Mouse (Mus musculus) heart, embryonic 11.5 days (tissue): ENCODE data around the gene Npsr1. TPM values are rescaled to one million over a fixed set of nuclear protein-coding genes. Genes with fewer than 3 reads are reported as not detected.
A peak's percentile ranks its signal among the peaks of the same experiment; 100 is the strongest.

Experiments
- ATAC-seq: fragments of 200-750 bp; cut with Nextera tagmentation; replicated peaks from 2 replicates; pipeline ENCODE4 v1.8.0; 2017; ENCODE audit warnings: moderate library complexity; ENCODE audit not compliant: insufficient number of reproducible peaks, low FRiP score, low TSS enrichment
- H3K27ac ChIP-seq: fragments of 300-500 bp; sonication (generic); 2 replicates; pipeline ENCODE4 v1.5.1; 2014; ENCODE audit warnings: mild to moderate bottlenecking, low read depth, low read length
- H3K27me3 ChIP-seq: fragments of 300-500 bp; sonication (generic); 2 replicates; pipeline ENCODE4 v1.6.1; 2014; ENCODE audit warnings: mild to moderate bottlenecking, low read length, mixed read lengths; ENCODE audit not compliant: control insufficient read depth, insufficient read depth
- H3K36me3 ChIP-seq: fragments of 300-500 bp; sonication (generic); 2 replicates; pipeline ENCODE4 v1.6.1; 2014; ENCODE audit warnings: mild to moderate bottlenecking, low read length, moderate library complexity, mixed read lengths; ENCODE audit not compliant: control insufficient read depth, insufficient read depth
- H3K4me1 ChIP-seq: fragments of 300-500 bp; sonication (generic); 2 replicates; pipeline ENCODE4 v1.6.1; 2014; ENCODE audit warnings: low read length; ENCODE audit not compliant: control insufficient read depth, insufficient read depth
- H3K4me2 ChIP-seq: fragments of 300-500 bp; sonication (generic); 2 replicates; pipeline ENCODE4 v1.6.1; 2014; ENCODE audit warnings: mild to moderate bottlenecking, moderate library complexity
- H3K4me3 ChIP-seq: fragments of 300-500 bp; sonication (generic); 2 replicates; pipeline ENCODE4 v1.5.1; 2014; ENCODE audit warnings: low read depth, low read length
- H3K9ac ChIP-seq: fragments of 300-500 bp; sonication (generic); 2 replicates; pipeline ENCODE4 v1.6.1; 2014; ENCODE audit warnings: mild to moderate bottlenecking, low read depth, low read length, moderate library complexity
- H3K9me3 ChIP-seq: fragments of 300-500 bp; sonication (generic); replicated peaks from 2 replicates; pipeline ENCODE4 v1.6.1; 2016; ENCODE audit warnings: low read length; ENCODE audit not compliant: control insufficient read depth
- WGBS: fragments of 180-500 bp; shearing (Covaris S2); extraction: QIAGEN DNeasy Blood & Tissue Kit; methylation state at CpG from one replicate; pipeline ENCODE4 v1.1.7; 2014; ENCODE audit not compliant: insufficient replicate concordance; 5-methylcytosine and 5-hydroxymethylcytosine counted together
- polyA plus RNA-seq: library from polyadenylated mRNA; unstranded; fragments of >200 nt; fragmentation: Nextera tagmentation; extraction: Ambion mirVana; gene quantifications from 2 replicates; pipeline ENCODE4 v1.2.1, GENCODE M21; 2014

The Npsr1 gene
- polyA plus RNA-seq: 0.38 TPM in 1 of 2 replicates, not detected in the other

DNA sequence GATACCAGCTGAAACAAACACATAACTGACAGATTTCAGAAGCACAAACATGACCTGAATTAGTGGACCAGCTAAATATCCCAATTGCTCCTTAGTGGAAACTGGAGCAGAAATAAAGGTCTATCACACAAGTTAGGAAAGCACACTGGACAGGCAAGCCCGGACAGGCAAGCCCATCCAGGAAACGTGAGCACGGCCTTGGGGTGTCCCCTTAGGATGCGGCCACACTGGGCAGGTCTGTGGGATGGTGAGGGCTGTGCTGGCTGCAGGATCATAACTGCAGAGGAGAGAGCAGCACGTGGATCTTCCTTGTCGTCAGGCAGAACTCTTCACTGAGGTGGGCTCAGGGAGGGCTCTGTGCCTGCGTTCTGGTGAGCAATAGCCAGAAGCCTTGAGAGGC is at the start of gene Npsr1:
Gene Npsr1 (plus strand): TSS at position 301 of the 400 bp plus-strand sequence.
- Histone ChIP-seq H3K36me3 (no peaks in the 10 kb centered on the region), H3K4me1 (no peaks in the 10 kb centered on the region), H3K9ac (no peak within 1 kb of the TSS), H3K27me3 (no peaks in the 10 kb centered on the region), H3K9me3 (no peaks in the 10 kb centered on the region), H3K4me3 (no peak within 1 kb of the TSS), H3K27ac (no peak within 1 kb of the TSS), H3K4me2 (no peak within 1 kb of the TSS)
- WGBS: 64% methylated on average over 7 of the region's 7 CpGs
- ATAC-seq: 0 out of 2 replicates have a peak, but pooled peaks have one; percentile 18

- Histone ChIP-seq H3K36me3 (no peaks in the 10 kb centered on the region), H3K4me1 (no peaks in the 10 kb centered on the region), H3K27me3 (no peaks in the 10 kb centered on the region), H3K27ac (no peak overlapping the region), H3K4me3 (no peak overlapping the region), H3K4me2 (no peak overlapping the region), H3K9ac (no peak overlapping the region), H3K9me3 (no peaks in the 10 kb centered on the region)
- ATAC-seq: no peak
Observed at GRCm38 (mm10) chr9:24051538-24051937, 46.3 kb upstream of the Npsr1 start.

DNA sequence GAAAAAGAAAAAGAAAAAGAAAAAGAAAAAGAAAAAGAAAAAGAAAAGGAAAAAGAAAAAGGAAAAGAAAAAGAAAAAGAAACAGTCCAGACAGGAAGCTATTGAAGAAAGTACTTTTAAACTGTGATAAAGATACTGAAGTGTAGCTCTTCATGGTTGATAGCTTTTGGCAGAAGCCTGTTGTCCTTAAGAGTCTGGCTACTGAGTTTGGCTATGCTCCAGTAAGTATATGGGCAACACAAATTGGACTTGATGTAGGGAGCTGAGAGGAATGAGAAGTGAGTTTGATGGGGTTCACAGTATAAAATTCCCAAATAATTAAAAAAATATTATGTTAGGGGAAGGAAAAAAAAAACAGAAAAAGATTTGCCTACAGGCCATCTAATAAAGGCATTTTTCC is 34.5 kb upstream of the Npsr1 start:
- ATAC-seq: no peak
- H3K9me3 ChIP-seq: no peaks in the 10 kb centered on the region
- H3K27me3 ChIP-seq: no peaks in the 10 kb centered on the region
- H3K4me3 ChIP-seq: no peak overlapping the region
- H3K9ac ChIP-seq: no peak overlapping the region
- H3K4me1 ChIP-seq: no peaks in the 10 kb centered on the region
- no peaks in the 10 kb centered on the region for H3K36me3 ChIP-seq
- no peak overlapping the region for H3K27ac ChIP-seq
- no peak overlapping the region for H3K4me2 ChIP-seq

DNA sequence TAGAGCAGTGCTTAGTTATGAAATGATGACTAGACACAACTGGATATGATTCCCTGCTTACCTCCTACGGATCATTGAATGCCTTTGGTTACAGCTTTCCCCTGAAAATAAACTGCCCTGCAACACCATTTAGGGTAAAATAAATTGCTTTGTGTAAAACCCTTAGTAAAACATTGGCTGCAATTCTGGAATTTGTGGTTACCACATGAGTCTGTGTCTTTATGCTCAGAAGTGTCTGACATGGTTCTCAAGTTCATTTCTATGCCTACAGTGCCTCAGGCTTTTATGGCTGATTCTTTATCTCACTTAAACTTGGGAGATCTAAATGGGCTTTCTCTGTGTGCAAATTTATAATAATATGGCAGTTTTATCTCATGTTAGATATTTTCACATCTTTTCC is 26.1 kb upstream of the Npsr1 start:
- no peaks in the 10 kb centered on the region for H3K27me3 ChIP-seq
- no peaks in the 10 kb centered on the region for H3K9me3 ChIP-seq
- no peaks in the 10 kb centered on the region for H3K4me1 ChIP-seq
- ATAC-seq: no peak
- no peak overlapping the region for H3K9ac ChIP-seq
- no peak overlapping the region for H3K4me2 ChIP-seq
- WGBS: 80% methylated on average over 1 of the region's 1 CpGs
- H3K36me3 ChIP-seq: no peaks in the 10 kb centered on the region
- H3K27ac ChIP-seq: no peak overlapping the region
- no peak overlapping the region for H3K4me3 ChIP-seq

- Histone ChIP-seq H3K9ac (no peak overlapping the region), H3K27me3 (no peaks in the 10 kb centered on the region), H3K4me1 (no peaks in the 10 kb centered on the region), H3K4me3 (no peak overlapping the region), H3K36me3 (no peaks in the 10 kb centered on the region), H3K27ac (no peak overlapping the region), H3K9me3 (no peaks in the 10 kb centered on the region), H3K4me2 (no peak overlapping the region)
- no peak for ATAC-seq
Observed at GRCm38 (mm10) chr9:24077596-24077995, 20.2 kb upstream of the Npsr1 start.

- H3K9me3 ChIP-seq: no peaks in the 10 kb centered on the region
- H3K4me3 ChIP-seq: no peak overlapping the region
- no peaks in the 10 kb centered on the region for H3K4me1 ChIP-seq
- no peaks in the 10 kb centered on the region for H3K27me3 ChIP-seq
- ATAC-seq: no peak
- no peak overlapping the region for H3K9ac ChIP-seq
- no peaks in the 10 kb centered on the region for H3K36me3 ChIP-seq
- H3K4me2 ChIP-seq: no peak overlapping the region
- no peak overlapping the region for H3K27ac ChIP-seq
Observed at GRCm38 (mm10) chr9:24091875-24092274, 5.9 kb upstream of the Npsr1 start.

DNA sequence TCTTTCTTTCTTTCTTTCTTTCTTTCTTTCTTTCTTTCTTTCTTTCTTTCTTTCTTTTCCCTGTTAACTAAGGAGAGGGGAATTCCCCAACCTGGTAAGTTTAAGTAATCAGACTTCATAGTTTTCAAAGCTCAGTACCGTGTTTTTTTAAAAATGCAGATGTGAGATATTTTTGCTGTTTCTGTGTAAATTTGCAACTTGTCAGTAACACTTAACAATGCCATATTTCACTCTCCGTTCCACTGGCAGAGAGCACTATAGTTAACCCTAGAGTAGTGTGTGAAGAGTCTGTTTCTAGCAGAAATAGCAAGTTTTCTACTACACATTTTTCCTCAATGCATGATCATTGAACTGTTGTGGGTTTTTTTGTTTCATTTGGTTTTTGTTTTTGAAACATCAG is 730 bp downstream of the Npsr1 start:
- Histone ChIP-seq H3K27ac (no peak overlapping the region), H3K27me3 (no peaks in the 10 kb centered on the region), H3K9ac (no peak overlapping the region), H3K4me1 (no peaks in the 10 kb centered on the region), H3K36me3 (no peaks in the 10 kb centered on the region), H3K4me2 (no peak overlapping the region), H3K9me3 (no peaks in the 10 kb centered on the region), H3K4me3 (no peak overlapping the region)
- WGBS: 74% methylated on average over 2 of the region's 2 CpGs
- ATAC-seq: no peak

DNA sequence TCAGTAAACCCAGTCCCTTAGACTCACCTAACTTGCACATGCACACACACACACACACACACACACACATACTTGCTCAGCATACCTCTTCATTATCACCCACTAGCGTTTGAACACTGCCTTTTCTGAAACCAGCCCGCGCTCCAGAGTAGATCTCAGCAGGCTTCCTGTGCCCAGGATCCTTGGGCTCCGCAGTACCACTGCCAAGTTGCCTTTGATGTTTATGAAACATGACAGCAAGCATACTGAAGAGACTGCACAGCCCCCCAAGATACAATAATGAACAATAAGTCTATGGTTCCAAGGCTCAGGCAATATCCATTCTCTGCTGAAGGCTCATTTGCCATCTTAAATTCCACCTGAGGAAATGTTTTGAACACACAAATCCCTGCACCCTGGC is 1.8 kb downstream of the Npsr1 start:
- Histone ChIP-seq H3K4me1 (no peaks in the 10 kb centered on the region), H3K27ac (no peak overlapping the region), H3K9me3 (no peaks in the 10 kb centered on the region), H3K4me3 (no peak overlapping the region), H3K9ac (no peak overlapping the region), H3K27me3 (no peaks in the 10 kb centered on the region), H3K4me2 (no peak overlapping the region), H3K36me3 (no peaks in the 10 kb centered on the region)
- ATAC-seq: no peak
- WGBS: 79% methylated on average over 4 of the region's 4 CpGs

- no peak overlapping the region for H3K27ac ChIP-seq
- no peak overlapping the region for H3K4me2 ChIP-seq
- no peaks in the 10 kb centered on the region for H3K4me1 ChIP-seq
- H3K4me3 ChIP-seq: no peak overlapping the region
- WGBS: 32% methylated on average over 4 of the region's 4 CpGs
- H3K36me3 ChIP-seq: no peaks in the 10 kb centered on the region
- no peaks in the 10 kb centered on the region for H3K9me3 ChIP-seq
- no peak for ATAC-seq
- H3K27me3 ChIP-seq: no peaks in the 10 kb centered on the region
- no peak overlapping the region for H3K9ac ChIP-seq
Observed at GRCm38 (mm10) chr9:24119423-24119822, 21.6 kb downstream of the Npsr1 start.
